Mouse (Mus musculus) stomach, postnatal 0 days (tissue): Measurements from ENCODE around the gene Arid3a.

Experiments
- CTCF ChIP-seq: IDR thresholded peaks from 2 replicates; pipeline ENCODE4 v1.5.1; 2016; ENCODE audit warnings: antibody characterized with exemption, low read depth, mild to moderate bottlenecking, moderate library complexity
- EP300 ChIP-seq: optimal IDR thresholded peaks from 2 replicates; pipeline ENCODE3; 2016; ENCODE audit warnings: antibody characterized with exemption

GRCm38 (mm10) chr10:79977324-79977723 lies 50.5 kb downstream of the Arid3a start:
- TF ChIP-seq CTCF: no peak
- no peak for TF ChIP-seq EP300
